Mouse (Mus musculus) left cerebral cortex, adult 18-20 months (tissue): Measurements from ENCODE around the gene Mob3b. TPM values are rescaled to one million over a fixed set of nuclear protein-coding genes. Genes with fewer than 3 reads are reported as not detected.

Experiments
- DNase-seq, 2 experiments: peaks; one replicate each; pipeline ENCODE4 v3.0.0; 2021 to 2022; ENCODE audit warnings: low spot score in 2 of 2, mixed read lengths in 1 of 2
- total RNA-seq, 2 experiments: library from RNA; stranded (reverse); gene quantifications; 2 replicates each; pipeline ENCODE4 v1.2.3; 2021

Mob3b gene
- total RNA-seq, 2 experiments from 2014 or later = 5.2 to 5.9 TPM

DNA sequence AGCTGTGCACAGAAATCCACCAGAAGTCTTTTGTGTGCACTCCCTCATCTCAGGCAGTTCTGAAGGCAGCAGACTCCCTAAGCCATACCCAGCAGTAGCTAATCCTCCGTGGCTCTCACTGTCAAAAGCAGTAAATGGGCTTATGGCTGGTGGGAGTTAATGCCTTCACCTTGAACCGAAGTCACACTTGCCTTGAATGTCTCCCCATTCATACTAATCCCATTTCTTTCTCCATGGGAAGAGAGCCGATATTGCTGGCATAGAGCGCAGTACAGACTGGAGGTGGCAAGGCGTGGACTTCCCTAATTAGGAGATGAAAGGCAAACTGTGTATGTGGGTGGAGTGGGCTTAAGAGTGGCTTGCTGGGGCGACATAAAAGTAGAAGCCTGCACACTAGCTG is 41.4 kb downstream of the Mob3b start:
- DNase-seq = no peak

DNA sequence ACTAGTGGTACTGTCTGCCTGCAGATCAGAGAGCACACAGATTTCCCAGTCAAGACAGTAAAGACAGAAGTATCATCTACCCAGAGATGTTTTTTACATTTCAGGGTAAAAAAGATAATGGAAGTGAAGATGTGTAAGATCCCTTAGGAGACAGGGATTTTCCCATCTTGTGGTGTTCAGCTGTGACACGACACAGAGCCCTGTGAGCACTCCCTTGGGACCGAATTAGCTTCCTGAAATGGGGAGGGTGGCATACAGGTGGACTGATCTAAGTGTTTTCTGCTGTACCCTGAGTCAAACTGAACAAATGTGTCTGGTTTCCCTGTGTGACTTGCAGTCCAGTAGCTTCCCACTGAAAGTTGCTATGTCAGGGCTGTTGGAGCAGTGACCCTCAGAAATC is 42.3 kb downstream of the Mob3b start:
- DNase-seq = no peak

DNA sequence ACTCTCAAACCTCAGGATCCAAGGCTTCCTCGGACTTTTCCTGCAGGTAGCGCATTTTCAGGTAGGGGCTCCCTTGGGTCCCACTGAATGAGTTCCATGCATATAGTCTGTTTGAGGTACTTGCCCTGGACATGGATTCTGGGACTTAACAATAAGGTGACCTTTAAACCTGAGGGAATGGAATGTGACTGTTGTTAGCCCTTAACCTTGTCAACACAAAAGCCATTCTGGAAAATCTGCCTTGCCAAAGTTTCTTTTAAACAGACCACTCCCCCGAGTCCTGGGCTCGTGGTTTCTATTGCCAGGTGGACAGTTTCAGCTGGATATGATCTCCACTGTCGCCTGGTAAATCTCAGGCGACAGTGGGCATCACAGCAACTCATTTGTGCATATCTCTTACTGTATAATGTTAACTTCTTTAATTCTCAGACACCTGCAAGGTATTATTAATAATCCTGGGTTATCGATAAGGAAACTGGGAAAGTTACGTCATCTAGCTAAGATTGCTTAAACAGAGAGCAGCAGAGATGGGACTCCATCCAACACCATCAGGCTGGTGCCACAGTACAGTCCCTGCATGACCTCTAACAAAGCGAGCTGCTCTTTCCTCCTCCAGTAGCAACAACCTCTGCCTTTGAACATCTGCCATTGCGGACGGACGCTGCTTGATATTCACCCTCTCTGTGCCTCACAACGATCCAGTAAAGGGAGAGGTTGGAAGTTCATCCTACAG is 43.6 kb downstream of the Mob3b start:
- DNase-seq = no peak

DNA sequence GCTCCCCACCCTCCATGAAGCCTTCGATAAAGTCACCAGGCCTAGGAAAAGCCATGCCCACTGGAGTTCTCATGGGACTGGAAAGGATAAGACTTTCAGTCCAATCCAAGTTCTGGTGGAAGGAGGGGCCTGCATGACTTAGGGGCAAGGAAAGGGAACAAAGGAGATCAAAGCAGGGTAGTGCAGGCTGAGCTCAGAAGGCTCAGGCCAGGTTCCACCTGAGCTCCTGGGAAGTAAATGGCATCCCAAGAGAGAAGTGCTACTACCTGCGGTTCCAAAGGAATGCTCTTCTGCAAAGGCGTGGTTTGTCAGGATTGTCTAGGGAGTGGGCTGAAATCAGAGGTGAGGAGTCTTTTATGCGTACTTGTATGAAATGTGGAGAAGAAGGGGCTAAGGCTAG is 44.8 kb downstream of the Mob3b start:
- DNase-seq = no peak

DNA sequence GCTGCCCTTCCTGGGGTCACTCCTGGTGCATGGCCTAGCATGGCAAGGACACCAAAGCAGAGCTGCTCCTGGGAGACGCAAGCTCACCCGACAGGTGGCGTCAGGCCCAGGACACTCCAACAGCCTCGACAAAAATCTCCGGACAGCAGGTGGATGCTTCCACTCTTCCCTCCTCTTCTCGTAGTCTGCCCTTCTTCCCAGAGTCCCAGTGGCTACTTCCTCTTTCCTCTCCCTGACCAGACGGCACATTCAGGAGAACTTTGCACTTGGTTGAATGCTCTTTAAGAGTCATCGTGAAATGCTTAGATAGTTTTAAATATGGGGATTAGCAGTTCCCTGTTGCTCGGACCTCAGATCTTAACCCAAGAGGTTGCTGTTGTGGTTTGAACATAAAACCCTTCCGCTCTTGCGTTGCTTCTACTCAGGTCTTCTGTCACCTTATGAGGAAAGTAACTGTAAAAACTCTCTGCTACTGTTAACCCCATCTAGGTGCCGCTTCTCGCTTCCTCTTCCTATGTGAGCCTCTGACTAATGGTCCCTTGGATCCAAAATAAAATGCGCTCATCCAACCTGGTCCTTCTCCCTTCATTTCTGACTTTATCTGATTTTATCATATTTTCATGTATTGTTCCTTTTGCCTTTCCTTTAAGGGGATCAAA is 52.0 kb downstream of the Mob3b start:
- DNase-seq = no peak

DNA sequence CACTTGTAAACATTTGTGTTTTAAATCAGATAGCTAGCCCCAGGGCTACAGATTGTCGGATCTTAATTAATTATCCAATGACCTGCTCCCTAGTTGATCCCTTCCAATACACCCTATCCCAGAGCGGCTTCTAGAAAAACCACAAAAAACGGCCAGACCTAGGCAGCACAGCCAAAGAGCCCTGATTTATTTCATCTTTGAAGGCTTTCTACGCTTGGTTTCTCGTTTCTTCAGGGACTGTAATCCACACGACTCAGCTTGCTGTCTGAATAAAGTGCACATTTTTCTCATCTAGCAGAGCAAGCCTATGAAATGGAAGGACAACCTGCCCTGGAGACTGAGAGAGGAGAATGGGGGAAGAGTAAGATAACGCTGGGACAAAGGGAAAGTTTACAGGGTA is 56.1 kb downstream of the Mob3b start:
- DNase-seq = no peak

DNA sequence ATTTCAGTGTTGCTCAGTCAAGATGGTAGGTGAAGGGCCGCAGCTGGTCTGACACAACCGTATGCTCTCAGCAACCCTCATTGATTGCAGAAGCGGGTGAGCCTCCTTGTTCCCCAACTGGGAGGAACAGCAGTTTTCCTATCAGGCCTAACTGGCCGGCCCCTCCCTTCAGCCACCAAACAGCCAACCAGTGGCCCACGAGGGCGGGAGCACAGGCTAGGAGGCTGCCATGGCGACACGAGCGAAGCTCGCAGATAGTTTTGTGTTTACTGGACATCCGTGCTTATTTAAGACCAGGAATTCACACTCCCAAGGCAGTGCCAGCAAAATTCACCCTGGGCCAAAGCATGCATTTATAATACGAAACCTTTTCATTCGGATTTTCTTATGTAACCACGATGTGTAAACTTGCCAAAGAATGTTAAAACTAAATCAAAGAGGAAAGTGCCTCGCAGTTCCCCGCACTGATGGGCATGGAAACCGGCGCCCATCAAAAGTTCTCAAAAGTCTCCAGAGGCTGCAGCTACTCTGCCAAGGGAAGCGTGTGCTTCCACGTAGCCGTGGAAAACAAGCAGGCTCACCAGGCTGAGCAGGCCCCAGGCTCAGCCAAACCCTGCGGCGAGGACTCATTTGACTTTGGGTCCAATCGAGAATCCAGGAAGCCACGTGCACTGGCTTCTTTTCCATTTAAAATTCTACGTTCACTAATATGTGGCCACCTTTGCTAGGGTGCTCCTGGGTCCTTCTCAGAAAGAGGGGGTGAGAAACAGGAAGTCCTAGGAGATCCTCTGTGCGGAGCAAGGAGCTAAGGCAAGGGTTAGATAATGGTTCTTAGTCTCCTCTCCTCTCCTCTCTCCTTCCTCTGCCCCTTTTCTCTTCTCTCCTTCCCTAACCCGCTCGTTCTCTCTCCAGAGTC is 57.2 kb downstream of the Mob3b start:
- peak; percentile 66 to 71 for DNase-seq

DNA sequence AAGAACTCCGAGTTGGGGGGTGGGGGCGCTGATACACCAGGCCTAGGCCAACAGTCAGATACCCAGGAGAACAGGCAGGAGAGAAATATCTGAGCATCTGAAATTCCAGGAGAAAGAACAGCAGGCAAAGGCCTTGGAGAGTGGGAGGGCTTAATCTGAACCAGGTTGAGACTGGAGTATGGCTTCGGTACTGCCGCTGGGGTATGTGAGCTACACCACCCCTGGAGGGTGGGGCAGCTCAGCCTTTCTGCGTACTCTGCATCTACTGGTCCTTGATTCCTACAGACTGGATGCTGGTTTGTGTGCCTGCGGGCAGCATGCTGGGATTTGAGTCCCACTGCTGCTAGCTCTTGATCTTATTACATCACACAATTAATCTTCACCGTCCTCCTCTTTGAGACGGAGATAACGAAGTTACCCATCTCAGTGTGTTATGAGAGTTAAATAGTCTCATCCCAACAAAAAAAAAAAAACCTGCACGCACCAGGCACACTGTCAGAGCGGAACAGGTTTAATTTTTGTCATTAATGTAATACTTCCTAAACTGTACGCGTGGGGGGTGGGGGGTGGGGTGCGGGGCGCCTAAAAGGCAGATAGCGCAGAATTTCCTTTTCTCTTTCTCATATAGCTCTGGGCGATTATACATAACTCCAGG is 57.9 kb downstream of the Mob3b start:
- DNase-seq = no peak

DNA sequence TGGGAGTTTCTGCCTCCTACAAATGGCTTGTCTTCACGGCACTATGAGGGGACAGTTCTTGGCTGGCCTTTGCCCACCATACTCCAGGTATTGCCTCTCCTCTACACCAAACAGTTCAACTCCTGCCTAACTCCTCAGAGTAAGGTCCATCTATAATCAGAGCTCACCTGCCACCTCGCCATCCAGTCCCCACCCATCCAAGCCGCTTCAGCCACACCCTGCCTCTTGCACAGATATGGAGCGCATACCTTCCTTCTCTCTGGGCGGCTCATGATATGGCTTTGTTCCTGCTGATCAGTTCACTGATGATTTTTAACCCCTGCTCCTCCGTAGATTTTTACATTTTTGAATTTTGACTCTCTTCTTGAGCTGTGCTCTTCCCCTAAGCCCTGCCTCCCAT is 58.7 kb downstream of the Mob3b start:
- no peak for DNase-seq

DNA sequence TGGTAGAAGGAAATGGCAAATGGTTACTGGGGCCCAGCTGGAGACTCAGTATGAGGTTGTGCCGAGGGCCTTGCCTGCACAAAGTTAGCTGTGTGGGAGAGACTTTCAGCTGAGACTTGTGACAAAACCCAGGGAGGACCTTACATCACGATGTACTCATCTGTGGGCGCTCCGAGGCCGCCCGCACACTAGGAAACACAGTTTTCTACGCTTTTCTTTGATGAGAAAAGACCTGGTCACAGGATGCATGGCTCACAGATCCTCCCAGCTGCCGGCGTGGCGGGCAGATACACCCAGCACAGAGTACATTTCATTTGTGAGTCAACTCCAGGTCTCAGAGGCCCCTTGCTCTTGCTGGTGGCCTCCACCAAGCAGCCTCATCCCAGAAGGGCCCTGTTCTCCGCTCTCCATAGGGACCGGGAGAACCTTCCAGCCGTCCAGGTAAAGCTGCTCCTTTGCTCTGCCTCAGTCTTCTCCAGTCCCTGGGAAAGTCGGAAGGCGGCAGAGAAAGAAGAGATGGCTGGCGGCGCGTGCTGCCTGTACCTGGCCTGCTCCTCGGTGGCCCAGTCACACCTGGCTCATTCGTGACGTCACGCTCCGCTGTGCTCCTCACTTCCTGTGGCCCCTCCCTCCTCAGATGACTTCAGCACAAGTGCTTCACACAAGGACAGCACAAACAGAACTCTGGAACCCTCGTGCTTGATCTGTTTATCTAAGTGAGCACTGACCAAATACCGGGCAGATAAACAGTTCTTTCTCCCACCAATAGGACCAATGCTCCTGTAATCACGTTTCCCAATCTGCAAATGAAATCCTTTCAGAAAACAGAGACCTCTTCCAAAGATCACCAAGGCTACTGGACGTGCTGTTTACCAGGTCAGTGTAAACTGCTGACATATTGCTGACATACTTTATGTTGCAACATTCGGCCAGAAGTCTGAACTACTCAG is 60.8 kb downstream of the Mob3b start:
- DNase-seq = peak in 1 of 2 experiments; percentile 29

DNA sequence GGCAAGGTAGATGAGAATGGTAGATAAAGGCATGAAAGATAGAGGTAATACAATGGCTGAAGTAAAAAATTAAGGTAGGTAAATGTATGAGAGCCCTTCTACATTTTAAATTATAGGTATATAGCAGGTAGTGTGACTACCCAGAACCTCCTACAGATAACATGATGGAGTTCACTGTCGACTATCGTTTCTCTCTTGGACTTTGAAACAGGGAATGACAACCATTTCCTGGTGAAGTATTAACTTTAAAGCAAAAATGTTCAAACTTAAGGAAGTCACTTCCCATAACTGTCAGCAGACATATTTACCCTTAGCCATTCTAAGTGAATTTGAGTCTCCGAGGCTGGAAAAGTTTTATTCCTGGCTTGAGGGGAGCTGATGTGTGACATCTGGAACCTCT is 64.8 kb downstream of the Mob3b start:
- no peak for DNase-seq

DNA sequence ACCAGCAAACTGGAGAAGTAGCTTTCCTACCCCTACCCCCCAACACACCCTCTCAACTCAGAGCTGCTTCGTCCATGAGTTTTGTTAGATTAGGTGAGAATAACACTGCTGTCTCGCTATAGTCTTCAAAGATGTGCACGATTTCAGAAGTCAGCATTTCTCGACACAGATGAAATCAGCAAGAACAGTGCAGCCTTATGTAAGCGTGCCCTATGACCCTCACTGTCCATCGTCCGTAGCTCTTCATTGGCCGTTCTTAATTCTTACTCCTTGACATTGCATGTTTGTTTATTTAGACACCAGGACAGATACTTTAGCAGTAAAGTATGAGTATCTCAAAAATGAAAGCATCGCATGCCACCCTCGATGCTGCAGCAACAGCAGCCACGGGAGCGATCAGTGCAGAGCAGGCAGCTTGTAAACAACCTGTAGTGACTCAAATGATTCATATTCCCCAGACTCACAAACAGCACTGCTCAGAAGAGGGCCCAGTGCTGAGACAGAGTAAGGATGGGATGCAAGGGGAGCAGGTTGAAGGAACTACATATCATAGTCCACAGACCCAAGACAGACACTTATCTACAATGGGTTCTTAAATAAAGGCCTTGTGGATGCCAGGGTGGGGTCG is 66.0 kb downstream of the Mob3b start:
- DNase-seq = no peak

DNA sequence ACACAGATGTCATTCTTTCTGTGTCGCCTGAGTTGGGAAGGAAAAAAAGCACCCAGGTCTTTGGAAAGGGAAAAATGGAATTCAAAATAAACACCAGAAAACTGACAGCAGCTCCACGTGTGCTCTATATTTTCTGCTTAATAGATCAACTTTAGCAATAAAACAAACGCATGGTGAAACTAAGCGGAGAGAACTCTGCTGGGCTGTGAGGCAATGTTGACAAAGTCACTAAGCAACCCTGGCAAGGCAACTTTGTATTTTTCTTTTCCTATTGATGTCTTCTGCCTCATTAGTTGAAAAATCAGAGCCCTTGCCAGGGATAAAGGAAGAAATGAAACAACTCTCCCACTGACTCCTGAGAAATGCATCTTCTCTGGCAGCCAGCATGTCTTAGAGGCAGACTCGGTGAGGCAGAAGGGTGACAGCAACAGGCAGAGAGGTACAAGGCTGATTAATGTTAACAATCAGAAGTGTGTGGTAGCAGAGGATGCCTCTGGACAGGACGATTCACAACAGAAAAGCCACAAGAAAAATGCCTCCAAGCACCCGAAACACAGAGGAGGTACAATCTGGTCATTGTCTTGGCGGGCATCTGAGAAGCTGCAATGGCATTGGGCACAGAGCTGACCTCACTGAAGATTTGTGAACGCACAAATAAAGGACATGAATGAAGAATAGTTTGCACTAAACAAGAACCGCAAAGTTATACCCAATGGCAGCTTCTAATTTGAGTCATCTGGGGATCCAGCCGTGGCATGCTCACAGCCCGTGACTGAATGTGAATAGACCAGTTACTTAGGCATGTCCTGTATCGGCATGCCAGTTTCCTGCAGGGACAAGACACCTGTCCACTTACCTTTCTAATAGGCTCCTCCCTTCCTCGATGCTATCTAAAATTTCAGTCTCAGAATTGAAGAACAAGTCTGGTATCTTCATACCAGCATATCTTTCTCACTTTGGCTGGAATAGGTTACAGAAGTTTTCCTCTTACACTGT is 67.7 kb downstream of the Mob3b start:
- DNase-seq = no peak

DNA sequence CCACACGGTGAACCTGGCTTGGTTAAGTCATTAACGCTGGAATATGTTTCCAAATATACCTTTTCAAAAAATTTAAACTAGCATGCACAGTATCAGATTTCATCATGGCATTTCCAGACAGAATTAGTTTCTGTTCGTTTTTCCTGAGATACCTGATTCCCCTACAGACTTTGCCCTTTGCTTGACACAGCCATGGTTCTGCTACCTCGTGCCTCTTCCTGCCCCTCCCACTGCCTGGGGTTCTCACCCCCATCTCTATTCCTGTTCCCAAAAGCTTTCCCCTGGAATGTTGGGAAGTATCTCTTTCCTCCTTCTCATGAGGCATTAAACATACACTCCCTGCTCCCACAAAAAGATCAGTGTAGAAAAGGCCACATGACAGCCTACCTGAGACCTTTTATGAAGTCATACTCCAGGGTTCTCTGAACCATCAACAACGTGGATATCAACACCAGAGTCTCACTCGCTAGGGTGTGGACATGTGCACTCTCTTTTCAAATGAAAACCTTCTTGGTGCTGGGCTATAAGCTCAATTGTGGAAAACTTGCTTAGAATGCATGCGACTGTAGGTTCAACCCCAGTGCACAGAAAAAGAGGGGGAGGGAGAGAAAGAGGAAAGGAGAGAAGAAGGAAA is 71.1 kb downstream of the Mob3b start:
- no peak for DNase-seq

DNA sequence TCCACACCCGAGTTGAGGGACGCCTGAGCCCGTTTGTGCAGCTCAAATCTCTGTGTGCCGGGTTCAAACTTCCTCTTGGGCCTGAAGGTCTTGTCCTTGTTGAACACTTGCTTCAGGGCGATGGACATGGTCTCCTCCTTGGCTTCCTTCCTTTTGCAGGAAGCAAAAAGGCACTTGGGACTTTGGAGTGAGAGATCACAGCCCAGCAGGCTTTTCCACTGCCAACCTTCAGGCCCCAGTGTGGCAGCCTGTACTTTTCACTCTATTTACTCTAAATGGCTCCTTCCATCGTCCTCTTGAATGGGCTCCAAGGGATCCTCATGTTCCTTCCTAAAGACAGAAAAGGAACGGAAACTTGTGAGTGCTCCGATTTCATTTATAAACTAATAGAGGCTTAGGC is 73.2 kb downstream of the Mob3b start:
- no peak for DNase-seq

DNA sequence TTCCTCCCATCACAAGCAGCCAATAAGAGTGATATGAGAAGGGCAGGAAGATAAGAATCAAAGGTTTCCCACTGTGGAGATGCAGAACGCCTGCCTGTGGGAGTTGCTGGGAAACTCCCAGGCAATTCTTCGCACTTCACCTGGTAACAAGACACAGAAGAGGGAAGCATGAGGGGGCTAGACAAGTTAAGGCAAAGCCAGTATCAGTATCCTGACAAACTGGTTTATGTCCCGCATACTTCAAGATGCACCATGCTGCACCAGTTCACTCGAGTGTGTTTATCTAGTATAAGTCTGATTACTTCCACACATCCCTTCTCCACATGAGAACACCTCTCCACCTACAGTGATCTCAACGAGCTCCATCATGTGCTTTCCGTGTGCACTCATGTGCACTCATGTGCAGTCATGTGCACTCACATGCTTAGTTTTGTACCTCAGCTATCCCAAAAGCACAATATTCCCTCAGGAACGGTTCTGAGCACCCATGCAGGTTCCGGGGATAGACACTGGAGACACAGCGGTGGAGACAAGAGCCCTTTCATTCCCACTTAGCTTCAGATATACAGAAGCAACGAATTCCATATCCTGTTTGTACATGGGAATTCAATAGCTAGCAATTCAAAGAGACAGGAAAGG is 74.7 kb downstream of the Mob3b start:
- no peak for DNase-seq

DNA sequence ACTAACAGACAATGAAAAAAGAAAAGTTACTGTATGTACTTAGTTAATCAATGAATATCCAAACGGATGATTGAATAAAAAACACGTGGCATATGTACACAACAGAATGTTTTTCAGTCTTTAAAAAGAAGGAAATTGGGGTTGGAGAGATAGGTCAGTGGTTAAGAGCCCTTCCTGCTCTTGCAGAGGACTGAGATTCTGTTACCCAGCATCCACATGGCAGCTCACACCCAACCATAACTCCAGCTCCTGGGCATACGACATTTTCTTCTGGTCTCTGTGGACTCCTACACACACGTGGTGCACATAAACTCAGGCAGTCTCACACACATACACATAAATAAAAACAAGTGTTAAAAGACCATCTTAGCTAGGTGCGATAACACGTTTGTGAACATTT is 77.0 kb downstream of the Mob3b start:
- no peak for DNase-seq

DNA sequence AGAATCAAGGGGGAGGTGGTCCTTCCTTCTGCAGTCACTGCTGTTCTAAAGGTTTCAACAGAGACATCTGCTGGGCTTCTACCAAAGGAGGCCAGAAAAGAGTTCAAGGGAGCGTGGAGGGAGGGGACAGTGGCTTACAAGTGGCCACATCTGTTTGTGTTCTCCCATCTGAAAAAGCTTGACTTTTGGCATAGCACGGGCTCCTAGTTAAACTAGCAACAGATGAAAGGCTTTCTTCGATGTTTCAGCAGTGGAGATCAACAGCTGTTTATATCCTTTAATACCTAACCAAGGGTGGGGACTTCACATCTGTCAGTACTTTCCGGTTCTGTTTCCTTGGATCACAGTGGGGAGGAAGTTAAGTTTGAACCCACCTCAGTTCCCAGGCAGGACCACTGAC is 88.5 kb downstream of the Mob3b start:
- DNase-seq = no peak
